Mouse (Mus musculus) embryonic fibroblast, embryonic 13.5 days (primary cell): ENCODE results near the gene Ubfd1.
"Not testable (repeated sequence)": the region's sequence is repeated elsewhere in the genome, so short reads cannot be mapped to it uniquely, and the experiment has no call there.

ENCODE experiments used
- CTCF ChIP-seq: IDR thresholded peaks from 2 replicates; pipeline ENCODE4 v1.5.1; 2011; ENCODE audit warnings: mild to moderate bottlenecking, control low read depth, low read length, moderate library complexity, borderline replicate concordance; ENCODE audit not compliant: insufficient read depth
- POLR2A ChIP-seq: IDR thresholded peaks from 2 replicates; pipeline ENCODE4 v1.6.1; 2011; ENCODE audit warnings: low read depth, mild to moderate bottlenecking, control low read depth, low read length, moderate library complexity

DNA sequence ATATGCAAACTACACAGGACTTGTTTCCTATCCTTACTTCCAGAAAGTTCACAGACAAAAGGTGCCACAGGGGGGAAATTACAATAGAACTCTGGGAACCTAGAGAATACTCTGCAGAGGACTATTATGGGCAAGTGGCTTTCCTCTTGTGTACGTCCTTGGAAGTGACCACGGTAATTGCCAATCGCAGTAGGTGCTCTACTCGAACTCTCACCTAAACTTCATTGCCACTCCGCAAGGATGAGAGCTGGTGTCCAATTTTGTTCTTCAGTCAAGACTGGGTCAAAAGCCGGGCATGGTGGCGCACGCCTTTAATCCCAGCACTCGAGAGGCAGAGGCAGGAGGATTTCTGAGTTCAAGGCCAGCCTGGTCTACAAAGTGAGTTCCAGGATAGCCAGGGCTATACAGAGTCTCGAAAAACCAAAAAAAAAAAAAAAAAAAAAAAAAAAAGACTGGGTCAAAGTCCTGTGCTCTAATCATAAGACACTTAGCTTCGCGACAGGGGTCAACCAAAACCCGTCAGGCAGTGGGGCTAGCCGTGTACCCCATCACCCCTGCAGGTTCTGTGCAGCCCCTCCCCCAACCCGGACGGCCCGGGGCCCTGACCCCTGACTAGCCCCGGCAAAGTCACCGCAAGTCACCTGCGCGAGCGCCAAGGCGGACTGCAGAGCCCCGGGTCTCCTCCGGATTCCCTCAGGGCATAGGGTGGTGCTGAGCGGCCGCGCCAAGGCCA lies 34.2 kb downstream of the Ubfd1 start:
- TF ChIP-seq CTCF, POLR2A: not testable (repeated sequence)
